Mouse (Mus musculus): Measurements from ENCODE around the gene Lypd1.

The Lypd1 gene

DNA sequence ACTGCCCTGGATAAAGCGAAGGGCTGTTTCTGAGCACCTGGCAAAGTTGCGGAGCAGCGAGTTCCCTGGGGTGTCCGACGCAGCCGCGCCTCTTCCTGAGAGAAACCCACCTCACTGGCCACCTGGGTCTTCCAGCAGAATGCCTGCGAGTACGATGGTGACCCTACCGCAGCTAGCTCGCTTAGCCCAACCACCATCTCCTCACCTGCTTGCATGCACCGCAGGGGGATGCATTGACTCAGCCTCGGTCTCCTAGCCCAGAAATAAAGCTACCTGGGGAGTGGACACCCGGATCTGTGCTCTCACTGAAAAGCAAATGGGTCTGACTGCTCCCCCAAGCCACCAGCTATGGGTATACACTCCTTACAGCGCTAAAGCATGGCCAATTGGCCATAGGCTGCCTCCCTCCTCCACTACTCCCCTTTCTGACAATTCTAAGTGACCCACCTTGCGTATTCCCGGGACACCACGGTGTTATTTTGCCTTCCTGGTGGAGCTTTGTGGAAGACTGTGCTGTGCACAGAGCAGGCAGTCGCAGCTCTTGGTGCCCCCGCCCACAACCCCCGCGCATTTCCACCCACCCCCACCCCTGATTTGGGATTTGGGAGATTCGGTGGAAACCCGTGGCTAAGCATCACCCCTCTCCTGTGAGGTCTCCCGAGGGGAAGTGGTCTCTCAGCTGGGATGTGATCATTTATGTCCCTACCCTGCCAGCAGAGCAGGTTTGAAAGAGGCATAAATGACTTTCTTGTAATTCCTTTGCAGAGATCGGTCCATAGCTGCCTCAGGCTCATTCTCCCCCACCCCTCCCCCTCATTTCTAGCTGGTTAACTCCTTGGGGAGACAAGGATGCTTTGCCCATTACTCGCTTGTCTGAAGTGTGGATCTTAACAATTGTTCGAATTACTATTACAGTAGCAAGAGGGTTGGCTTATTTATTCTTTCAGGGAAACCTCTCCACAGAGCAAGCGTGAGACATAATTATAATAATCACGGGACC, at the start of gene Lypd1:
TSS of gene Lypd1 (minus strand) at position 501 of the 1,000 bp plus-strand sequence.
- no peak for DNase-seq (ENCODE audit: low spot score)

DNA sequence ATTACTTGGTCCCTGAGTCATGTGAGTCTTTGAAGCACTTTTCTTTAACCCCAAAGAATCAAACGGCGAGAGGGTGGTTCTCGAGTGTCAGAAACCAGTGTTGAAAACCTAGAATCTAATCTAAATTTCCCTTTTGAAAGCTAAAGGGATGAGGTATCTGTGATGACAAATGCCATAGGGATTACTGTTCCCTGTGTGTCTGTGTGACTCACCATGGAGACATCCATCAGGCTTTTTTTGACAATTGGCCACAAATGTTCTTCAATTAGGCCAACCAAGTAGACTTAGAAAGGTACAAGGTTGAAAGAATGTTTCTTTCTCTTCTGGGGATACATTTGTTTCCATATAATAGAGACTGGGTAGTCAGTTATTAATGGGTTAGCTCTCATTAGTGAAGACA, 38.1 kb upstream of the Lypd1 start:
- DNase-seq (ENCODE audit: low spot score): no peak

DNA sequence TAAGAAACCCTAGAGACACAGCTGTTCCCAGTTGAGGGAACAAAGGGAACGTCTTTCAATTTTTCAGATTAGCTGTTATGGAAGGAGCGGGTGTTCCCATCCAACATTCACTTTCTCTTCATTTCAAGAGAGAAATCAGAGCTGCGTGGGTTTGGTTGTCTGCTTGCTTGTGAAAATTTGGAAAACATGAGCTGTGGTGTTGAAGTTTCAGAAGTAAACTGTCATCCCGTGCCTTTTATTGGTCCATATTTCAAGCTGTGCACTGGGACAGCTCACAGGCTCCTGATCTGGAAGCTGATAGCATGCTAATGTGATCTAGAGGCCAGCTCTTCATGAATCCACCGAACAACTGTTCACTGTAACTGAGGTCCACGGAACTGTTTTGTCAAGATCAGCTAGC, 36.2 kb upstream of the Lypd1 start:
- no peak for DNase-seq (ENCODE audit: low spot score)

DNA sequence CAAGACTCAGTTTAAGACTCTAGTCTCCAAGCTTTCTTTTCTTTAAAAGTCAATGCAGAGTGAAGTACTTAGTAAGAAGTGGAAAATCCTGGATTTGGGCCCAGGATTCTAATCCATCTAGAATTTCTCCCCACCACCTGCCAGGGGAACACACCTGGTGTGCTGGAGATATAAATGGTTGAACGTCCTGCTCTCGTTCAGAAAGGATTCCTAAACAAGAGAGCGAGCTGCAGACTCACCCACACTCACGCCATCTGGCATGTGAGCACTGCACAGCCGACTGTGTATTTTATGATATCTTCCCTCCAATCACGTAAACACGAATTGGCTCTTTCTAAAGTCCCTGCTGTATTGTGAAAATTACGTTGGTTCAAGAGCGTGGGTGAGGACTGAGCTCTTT, 32.2 kb upstream of the Lypd1 start:
- no peak for DNase-seq (ENCODE audit: low spot score)

DNA sequence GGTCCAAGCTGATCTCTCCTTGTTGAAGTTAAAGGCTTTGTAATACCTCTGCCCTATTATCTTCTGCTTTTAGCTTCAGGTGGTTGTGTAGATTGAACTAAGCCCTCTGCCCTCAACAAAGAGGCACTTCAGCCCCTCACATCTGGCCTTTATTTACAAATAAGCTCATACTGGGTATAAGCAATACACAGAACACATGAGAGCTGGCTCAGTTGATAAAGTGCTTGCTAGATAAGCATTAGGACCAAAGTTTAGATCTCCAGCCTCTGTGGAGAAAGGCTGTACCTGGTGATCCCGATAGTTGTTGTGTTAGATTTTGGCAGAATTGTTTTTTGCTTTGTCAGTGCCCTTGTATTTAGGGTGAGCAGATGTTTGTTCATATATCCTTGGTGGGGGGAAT, 30.4 kb upstream of the Lypd1 start:
- DNase-seq (ENCODE audit: low spot score): no peak

DNA sequence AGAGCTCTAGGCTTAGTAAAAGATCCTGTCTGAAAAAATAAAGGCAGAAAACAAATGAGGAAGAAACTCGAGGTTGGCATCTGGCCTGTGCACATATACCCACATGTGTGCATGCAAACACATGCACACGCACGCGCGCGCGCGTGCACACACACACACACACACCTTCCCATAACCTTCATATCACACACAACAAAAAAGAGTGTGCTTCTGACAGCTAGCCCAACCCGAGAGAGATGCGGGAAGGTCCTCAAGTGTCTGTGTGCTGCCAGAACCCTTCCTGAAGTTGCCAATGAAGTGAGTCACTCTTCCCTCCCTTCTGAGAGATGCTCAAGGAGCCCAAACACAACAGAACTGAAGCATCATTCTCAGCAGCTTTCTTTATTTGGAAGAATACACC, 12.6 kb upstream of the Lypd1 start:
- DNase-seq (ENCODE audit: low spot score): no peak

DNA sequence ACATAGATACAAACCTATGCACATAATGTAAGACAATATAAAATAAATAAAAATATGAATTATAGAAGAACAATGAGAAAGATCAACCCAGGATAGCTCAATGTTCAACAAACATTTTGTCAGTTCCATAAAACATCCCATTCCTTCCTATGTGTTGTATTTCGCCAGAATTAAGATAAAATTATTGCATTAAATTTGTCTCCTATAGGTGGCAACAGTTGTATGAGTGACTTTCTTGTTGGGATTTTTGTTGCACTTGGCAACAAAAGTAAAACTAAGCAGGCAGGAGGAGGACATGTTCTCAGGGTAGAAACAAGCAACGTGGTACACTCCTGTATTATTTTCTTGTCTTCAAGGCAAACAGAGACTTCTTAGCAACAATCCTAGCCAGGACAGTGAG, 10.2 kb upstream of the Lypd1 start:
- DNase-seq (ENCODE audit: low spot score): no peak

DNA sequence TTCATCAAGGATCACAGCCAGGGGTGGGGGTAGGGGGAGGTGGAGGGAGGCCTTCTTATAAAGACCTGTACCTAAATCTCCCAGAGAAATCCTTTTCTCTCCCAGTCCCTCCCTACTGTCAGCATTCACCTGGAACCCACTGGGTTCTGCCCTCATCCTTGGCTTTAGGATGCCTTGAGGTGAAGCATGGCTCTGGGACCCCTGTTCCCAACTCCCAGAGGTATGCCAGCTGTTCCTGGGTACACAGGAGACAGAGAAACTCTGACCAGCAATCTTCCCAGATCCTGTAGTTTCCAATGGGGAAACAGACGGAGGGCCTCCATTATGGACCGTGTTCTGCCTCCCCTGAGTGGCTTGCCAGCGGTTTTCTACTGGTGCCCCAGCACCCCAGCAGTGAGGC, 7.8 kb upstream of the Lypd1 start:
- DNase-seq (ENCODE audit: low spot score): no peak

DNA sequence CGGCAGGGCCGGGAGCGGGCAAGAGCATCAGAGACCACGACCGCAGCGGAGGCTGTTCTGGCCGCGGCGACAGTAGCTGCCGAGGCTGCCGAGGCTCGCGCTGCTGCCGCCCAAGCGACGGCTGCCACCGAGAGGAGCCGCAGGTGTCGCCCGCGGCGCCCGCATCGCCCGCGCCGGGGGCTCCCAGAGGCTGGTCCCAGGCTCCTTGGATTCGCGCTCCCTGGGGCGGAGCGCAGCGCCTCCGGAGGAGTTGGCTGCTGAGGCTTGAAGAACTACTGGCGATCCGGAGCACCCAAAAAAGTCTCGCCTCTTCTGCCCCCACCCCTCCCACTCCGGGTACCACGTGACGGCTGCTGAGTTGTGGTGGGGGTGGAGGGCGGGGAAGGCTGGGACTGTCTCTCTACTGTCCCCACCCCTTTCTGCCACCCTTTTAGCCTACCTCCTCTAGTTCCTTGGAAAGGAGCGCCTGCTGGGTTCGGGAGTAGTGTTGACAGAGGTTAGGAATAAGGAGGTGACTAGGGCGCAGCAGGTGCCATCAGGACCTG, 928 bp downstream of the Lypd1 start:
- peak; percentile 17 for DNase-seq (ENCODE audit: low spot score)

DNA sequence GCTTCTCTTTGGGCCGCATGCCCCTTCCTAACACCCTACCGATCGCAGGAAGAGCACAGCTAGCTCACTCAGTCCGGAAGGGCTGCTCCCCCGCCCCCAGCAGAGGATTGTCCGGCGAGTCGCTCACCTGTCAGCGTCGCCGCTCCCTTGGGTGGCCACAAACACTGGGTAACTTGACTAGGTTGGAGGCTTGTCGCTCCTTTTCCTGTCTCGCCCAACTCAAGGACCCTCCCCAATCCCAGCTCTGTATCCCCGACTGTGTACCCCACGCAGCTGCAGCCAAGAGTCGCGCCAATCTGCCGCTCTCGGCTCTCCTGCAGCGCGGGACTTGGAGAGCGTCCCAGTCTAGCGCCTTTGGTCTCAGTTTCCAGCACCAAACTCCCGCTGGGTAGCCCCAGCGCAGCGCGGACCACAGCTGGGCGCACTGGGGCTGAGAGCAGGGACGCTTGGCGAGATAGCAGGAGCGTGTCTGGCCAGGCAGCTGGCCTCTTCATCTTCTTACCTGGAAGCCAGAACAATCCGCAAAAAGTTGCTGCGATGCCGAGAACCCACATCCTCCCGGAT, 1.5 kb downstream of the Lypd1 start:
- DNase-seq (ENCODE audit: low spot score): peak; percentile 11

DNA sequence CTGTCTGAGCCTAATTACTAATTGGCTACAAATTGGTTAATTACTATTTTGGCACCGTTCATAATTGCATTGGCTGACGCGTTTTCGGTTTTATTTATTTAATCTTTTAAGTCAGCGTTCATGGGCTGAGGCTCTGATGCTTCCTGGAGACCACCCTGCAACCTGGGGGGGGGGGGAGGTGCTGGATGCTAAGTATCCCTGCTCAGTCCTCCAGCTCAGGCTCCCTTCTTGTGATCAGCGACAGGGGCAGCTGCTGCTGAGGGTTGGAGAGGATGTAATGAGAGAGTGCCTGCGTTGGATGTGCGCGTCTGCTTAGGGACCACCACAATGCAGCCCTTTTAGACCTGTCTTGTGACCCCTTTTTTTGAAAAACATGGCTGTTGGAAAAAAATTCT, 2.0 kb downstream of the Lypd1 start:
- no peak for DNase-seq (ENCODE audit: low spot score)

DNA sequence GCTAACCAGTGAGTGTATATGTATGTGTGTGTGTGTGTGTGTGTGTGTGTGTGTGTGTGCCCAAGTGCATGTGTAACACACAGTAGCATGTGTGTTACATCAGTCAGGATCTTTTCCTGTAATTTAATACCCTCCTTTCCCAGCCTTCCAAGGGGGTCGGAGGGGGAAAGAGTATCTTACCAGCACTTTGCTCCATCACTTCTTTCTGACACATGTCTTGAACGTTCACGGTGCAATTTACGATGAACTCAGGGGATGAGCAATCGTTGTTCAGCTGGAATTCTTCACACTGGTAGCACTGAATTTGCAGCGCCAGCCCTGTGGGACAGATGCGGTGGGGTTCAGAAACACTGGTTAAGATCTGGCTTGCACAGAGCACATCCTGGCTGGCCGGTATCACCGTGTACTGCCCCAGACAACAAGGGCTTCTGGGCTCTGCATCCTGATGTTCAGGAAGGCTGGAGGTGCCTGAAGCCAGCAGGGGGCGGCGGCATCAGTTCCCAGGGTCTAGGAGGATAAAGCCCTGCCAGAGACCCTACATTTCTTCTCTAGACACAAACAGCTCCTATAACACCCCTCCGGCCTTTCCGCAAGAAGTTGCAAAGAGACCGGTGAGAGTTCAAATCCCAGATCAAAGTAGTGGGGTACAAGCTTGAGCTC, 2.6 kb downstream of the Lypd1 start:
- peak; percentile 9 for DNase-seq (ENCODE audit: low spot score)

DNA sequence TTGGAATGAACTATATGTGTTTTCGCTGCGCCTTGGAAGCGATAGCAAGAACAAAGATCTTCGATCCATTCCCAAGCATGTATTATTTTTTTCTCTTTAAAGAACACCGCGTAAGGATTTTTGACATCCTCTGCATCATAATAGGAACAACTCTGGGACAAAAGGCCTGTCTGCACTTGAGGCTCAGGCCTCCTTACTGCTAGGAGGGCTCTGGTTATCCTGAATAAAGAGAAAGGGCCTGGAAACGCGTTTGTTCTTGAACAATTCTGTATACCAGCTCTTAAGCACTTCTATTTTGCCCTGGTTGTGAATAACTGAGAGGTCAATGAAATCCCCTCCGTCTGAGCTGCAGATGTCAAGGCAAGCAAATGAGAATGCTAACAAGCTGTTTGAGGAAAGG, 19.7 kb downstream of the Lypd1 start:
- no peak for DNase-seq (ENCODE audit: low spot score)

DNA sequence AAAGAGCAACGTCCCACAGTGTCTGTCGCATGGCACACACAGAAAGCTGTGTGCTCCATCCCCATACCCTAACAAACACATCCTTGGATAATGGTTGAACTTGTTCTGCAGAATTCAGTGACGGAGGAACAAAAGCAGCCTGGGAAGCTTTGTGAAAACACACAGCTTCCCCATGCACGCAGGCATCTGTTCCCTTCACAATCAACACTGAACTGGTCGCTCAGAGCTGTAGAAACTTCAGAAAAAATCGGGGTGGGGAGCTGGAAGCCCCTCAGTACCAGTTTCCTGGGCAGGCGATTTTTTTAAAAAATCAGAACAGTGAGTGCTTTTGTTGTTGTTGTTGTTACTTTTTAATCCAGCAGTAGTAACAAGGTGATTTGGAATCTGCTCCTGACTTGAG, 42.8 kb downstream of the Lypd1 start:
- no peak for DNase-seq (ENCODE audit: low spot score)

DNA sequence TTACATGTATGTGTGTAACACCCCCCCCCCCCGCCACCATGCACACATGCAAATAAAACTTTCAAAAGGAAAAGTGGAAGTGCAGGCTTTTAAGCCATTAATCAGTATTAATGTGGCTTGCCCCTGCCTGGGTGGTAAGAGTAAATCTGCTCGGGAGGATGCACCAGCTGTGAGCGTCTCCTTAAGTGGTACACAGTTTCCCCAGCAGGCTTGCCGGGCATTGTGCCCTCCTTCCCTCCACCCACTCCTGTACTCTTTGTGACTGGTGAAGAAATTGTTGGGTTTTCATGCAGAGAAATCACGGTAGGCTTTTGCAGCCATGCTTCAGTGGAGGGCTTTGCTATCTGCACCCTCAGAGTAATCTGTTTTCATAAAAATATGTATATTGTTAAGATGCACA, 54.3 kb downstream of the Lypd1 start:
- no peak for DNase-seq (ENCODE audit: low spot score)

DNA sequence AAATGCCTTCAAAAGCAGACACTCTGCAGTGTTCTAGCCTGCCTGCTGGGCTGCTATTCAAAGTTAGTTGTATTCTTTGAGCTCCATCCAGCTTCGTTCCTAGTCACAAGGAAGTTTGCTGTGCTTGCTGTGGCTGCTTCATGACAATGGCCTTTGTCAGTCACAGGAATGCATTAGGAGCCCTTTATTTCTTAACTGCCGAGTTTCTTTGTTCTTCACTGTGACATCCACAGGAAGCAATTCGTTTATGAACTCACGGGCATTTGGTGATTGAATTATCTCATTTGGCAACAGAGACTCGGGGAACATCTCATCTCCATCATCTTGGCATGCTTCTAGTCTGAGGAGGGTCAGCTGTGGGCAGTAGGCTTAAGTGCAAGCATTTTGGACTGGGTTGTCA, 58.3 kb downstream of the Lypd1 start:
- no peak for DNase-seq (ENCODE audit: low spot score)

DNA sequence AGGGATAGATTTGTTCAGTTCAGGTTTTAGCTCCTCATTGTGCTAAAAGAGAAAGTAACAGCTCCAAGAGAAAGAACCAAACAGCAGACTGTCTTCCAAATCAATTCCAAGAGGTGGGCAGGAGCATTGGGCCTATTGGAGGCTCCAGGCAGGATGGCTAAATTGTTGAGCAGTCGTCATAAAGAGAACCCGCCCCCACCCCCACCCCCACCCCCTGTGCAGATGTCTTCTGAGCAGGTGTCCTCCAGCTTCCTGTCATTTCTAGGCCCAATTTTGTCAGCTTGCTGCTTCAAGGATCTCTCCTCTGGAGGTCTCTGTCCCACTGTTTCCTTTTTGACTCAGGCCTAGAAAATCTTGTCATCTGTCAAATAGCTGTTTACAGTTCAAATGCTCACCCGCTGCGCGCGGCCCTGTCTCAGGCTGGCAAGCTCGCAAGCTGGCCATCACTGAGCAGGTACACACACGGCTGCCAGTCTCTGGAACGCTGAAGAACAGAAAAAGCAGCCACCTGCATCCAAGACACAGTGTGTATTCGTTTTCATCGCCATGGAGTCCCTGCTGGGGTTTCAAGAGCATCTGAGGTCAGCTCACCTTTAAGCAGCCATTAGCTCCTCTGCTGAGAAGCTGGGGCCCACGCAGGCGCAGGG, 73.0 kb downstream of the Lypd1 start:
- no peak for DNase-seq (ENCODE audit: low spot score)

DNA sequence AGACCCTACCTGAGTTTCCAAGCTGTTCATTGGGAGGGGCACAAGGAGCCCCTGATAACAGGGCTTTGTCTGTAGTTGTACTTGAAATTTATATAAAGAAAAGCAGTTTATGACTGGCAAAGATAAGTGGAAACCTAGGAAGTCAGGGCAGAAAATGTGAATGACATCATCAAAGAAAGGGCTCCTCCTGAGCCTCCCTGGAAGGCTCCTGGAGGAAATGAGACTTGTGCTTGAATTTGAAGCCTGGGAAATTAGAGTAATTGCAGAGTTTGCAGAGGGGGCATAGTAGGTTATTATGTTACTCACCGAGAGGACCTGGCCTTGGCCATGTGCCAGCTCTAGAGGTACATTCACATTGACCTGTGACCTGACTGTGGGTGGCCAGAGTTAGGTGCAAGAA, 75.4 kb downstream of the Lypd1 start:
- no peak for DNase-seq (ENCODE audit: low spot score)

DNA sequence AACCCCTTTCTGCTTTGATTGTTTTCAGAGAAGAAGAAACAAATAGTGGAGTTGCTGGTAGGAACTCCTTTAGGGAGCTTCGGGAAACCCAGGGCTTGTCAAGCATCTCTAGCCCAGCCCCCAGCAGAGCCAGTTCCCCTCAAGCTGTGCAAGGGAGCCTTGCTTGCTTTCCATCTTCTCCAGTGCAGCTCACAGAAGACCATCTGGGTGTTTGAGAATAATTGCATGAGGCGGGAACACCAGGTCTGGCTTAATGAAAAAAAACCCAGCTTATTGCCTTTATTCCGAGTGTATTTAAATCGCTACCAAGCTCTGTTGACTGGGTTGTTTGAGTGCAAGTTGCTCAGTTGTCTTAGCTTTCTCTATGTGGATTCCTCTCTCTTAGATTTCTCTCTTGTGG, 89.3 kb downstream of the Lypd1 start:
- no peak for DNase-seq (ENCODE audit: low spot score)

DNA sequence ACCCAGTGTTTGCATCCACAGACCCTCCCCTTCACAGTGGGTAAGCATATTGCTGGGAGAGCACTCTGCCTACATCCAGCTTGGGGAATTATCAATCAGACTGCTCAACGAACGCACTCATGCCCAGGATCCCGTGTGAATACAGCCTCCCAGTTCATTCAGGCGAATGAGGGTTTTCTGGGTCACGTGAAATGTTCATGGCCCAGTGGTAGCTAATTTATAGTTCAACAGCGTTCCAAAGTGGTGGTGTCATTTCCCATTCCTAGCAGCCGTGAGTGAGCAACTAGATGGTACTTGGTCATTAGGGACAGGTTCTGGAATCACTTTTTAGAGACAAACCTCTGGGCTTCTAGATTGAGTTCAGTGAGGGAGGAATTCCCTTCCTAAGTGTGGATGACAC, 91.8 kb downstream of the Lypd1 start:
- DNase-seq (ENCODE audit: low spot score): no peak

Measured in ovary, postnatal 36 days (tissue).